Mouse (Mus musculus) hindbrain, embryonic 11.5 days (tissue): Measurements from ENCODE around the gene Cog8. TPM values are rescaled to one million over a fixed set of nuclear protein-coding genes. Genes with fewer than 3 reads are reported as not detected.
"Not testable (repeated sequence)": the region's sequence is repeated elsewhere in the genome, so short reads cannot be mapped to it uniquely, and the experiment has no call there.

Experiments
- ATAC-seq: fragments of 200-750 bp; cut with Nextera tagmentation; 2 replicates; pipeline ENCODE4 v1.8.0; 2017; ENCODE audit warnings: mild to moderate bottlenecking, moderate TSS enrichment, moderate library complexity; ENCODE audit not compliant: low FRiP score
- DNase-seq: peaks from one replicate; pipeline ENCODE4 v3.0.0-alpha.2; 2015; ENCODE audit warnings: low spot score
- H3K27ac ChIP-seq: fragments of 300-500 bp; sonication (generic); 2 replicates; pipeline ENCODE4 v1.5.1; 2014; ENCODE audit warnings: mild to moderate bottlenecking, low read depth, low read length
- H3K27me3 ChIP-seq: fragments of 300-500 bp; sonication (generic); 2 replicates; pipeline ENCODE4 v1.6.1; 2014; ENCODE audit warnings: mild to moderate bottlenecking, low read length, moderate library complexity, mixed read lengths; ENCODE audit not compliant: control insufficient read depth, insufficient read depth
- H3K36me3 ChIP-seq: fragments of 300-500 bp; sonication (generic); 2 replicates; pipeline ENCODE4 v1.6.1; 2014; ENCODE audit warnings: mild to moderate bottlenecking, low read length, moderate library complexity, mixed read lengths; ENCODE audit not compliant: control insufficient read depth, insufficient read depth
- H3K4me1 ChIP-seq: fragments of 300-500 bp; sonication (generic); replicated peaks from 2 replicates; pipeline ENCODE4 v1.6.1; 2014; ENCODE audit warnings: low read length, mixed read lengths; ENCODE audit not compliant: control insufficient read depth, insufficient read depth
- H3K4me2 ChIP-seq: fragments of 300-500 bp; sonication (generic); replicated peaks from 2 replicates; pipeline ENCODE4 v1.6.1; 2014; ENCODE audit warnings: mild to moderate bottlenecking, low read depth, low read length
- H3K4me3 ChIP-seq: fragments of 300-500 bp; sonication (generic); 2 replicates; pipeline ENCODE4 v1.5.1; 2014; ENCODE audit warnings: low read depth, low read length
- H3K9ac ChIP-seq: fragments of 300-500 bp; sonication (generic); 2 replicates; pipeline ENCODE4 v1.6.1; 2014; ENCODE audit warnings: low read depth, low read length
- H3K9me3 ChIP-seq: fragments of 300-500 bp; sonication (generic); 2 replicates; pipeline ENCODE4 v1.6.1; 2016; ENCODE audit warnings: low read length; ENCODE audit not compliant: control insufficient read depth
- WGBS: fragments of 180-500 bp; shearing (Covaris S2); extraction: QIAGEN DNeasy Blood & Tissue Kit; methylation state at CpG from one replicate; pipeline ENCODE4 v1.1.7; 2014; 5-methylcytosine and 5-hydroxymethylcytosine counted together
- polyA plus RNA-seq: library from polyadenylated mRNA; unstranded; fragments of >200 nt; fragmentation: Nextera tagmentation; extraction: Ambion mirVana; gene quantifications from 2 replicates; pipeline ENCODE4 v1.2.1, GENCODE M21; 2014

Gene Cog8
- polyA plus RNA-seq, 1 experiment from 2014 or later = 42.2 TPM

GRCm38 (mm10) chr8:107002532-107002931 lies 54.0 kb downstream of the Cog8 start:
- no peaks in the 10 kb centered on the region for H3K4me1 ChIP-seq
- H3K36me3 ChIP-seq = no peaks in the 10 kb centered on the region
- no peaks in the 10 kb centered on the region for H3K9me3 ChIP-seq
- H3K4me2 ChIP-seq = no peak overlapping the region
- H3K27ac ChIP-seq = no peak overlapping the region
- WGBS = 51% methylated on average over 5 of the region's 5 CpGs
- H3K4me3 ChIP-seq = no peak overlapping the region
- DNase-seq (peak; percentile 89), ATAC-seq (no peak)
- H3K27me3 ChIP-seq = no peaks in the 10 kb centered on the region
- no peak overlapping the region for H3K9ac ChIP-seq

- no peak for ATAC-seq
- no peaks in the 10 kb centered on the region for H3K36me3 ChIP-seq
- H3K9ac ChIP-seq = no peak overlapping the region
- WGBS = 93% methylated on average over 1 of the region's 1 CpGs
- no peak for DNase-seq
- no peak overlapping the region for H3K4me3 ChIP-seq
- no peaks in the 10 kb centered on the region for H3K9me3 ChIP-seq
- H3K27me3 ChIP-seq = no peaks in the 10 kb centered on the region
- no peak overlapping the region for H3K27ac ChIP-seq
- H3K4me1 ChIP-seq = no peaks in the 10 kb centered on the region
- no peak overlapping the region for H3K4me2 ChIP-seq
Observed at GRCm38 (mm10) chr8:106999068-106999467, 57.4 kb downstream of the Cog8 start.

GRCm38 (mm10) chr8:106997416-106997815 lies 59.1 kb downstream of the Cog8 start:
- H3K4me3 ChIP-seq = no peak overlapping the region
- H3K9me3 ChIP-seq = no peaks in the 10 kb centered on the region
- no peak overlapping the region for H3K9ac ChIP-seq
- ATAC-seq = no peak
- DNase-seq = no peak
- H3K4me2 ChIP-seq = no peak overlapping the region
- H3K4me1 ChIP-seq = no peaks in the 10 kb centered on the region
- no peaks in the 10 kb centered on the region for H3K27me3 ChIP-seq
- no peak overlapping the region for H3K27ac ChIP-seq
- H3K36me3 ChIP-seq = no peaks in the 10 kb centered on the region
- WGBS = 90% methylated on average over 4 of the region's 4 CpGs

DNA sequence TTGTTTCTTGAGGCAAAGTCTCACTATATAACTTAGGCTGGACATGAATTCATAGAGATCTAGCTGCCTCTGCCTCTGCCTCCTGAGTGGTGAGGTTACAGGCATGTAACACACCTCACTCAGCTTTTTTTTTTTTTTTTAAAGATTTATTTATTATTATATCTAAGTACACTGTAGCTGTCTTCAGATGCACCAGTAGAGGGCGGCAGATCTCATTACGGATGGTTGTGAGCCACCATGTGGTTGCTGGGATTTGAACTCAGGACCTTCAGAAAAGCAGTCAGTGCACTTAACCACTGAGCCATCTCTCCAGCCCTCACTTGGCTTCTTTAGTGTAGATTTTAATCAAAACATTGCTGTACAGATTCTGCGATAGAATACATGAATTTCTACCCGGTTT lies 60.1 kb downstream of the Cog8 start:
- WGBS = 91% methylated on average over 4 of the region's 4 CpGs
- not testable (repeated sequence) for H3K4me2 ChIP-seq, H3K36me3 ChIP-seq, H3K27me3 ChIP-seq, ATAC-seq, H3K9ac ChIP-seq, H3K9me3 ChIP-seq, H3K4me1 ChIP-seq, DNase-seq, H3K27ac ChIP-seq, H3K4me3 ChIP-seq

Other genes with a start within 250 kb of the Cog8 start
- gene Has3, start 186.4 kb downstream of the Cog8 start, polyA plus RNA-seq = 0.29 and 0.39 TPM in 2 replicates
- 65.7 and 73.0 TPM in 2 replicates for gene Utp4, start 163.1 kb downstream of the Cog8 start, polyA plus RNA-seq
- gene Sntb2, start 120.9 kb downstream of the Cog8 start, polyA plus RNA-seq = 7.5 and 9.9 TPM in 2 replicates
- gene Vps4a, start 25.5 kb downstream of the Cog8 start, polyA plus RNA-seq = 98.8 and 101 TPM in 2 replicates
- gene Pdf, start 8.1 kb downstream of the Cog8 start, polyA plus RNA-seq = 41.1 and 45.6 TPM in 2 replicates
- gene Nip7, start 188 bp upstream of the Cog8 start, polyA plus RNA-seq = 97.2 and 98.6 TPM in 2 replicates
- gene Tmed6, start 9.0 kb upstream of the Cog8 start, polyA plus RNA-seq = not detected in 2 replicates
- gene Terf2, start 39.9 kb upstream of the Cog8 start, polyA plus RNA-seq = 16.1 and 18.8 TPM in 2 replicates
- 165 and 176 TPM in 2 replicates for gene Cyb5b, start 94.0 kb upstream of the Cog8 start, polyA plus RNA-seq
- gene Nfat5, start 236.8 kb upstream of the Cog8 start, polyA plus RNA-seq = 10.1 and 14.7 TPM in 2 replicates